Mouse (Mus musculus): ENCODE measurements at regions not wholly inside any gene's neighbourhood (a gene's known extent, or its start where the extent isn't known, plus 50 kb on each side); places are given as distances from the start of the nearest gene placed in this dataset.
"Not testable (repeated sequence)": the region's sequence is repeated elsewhere in the genome, so short reads cannot be mapped to it uniquely, and the experiment has no call there.

GRCm38 (mm10) chr8:37048912-37049692 is 55.7 kb downstream of the AI429214 start:
- DNase-seq (ENCODE audit: low read depth, low spot score): no peak

- DNase-seq (ENCODE audit: low read depth, low spot score): no peak
Measured at GRCm38 (mm10) chr8:37049969-37050683, 56.7 kb downstream of the AI429214 start.

GRCm38 (mm10) chr8:37050684-37051028 is 57.3 kb downstream of the AI429214 start:
- no peak for DNase-seq (ENCODE audit: low read depth, low spot score)

- no peak for DNase-seq (ENCODE audit: low read depth, low spot score)
Measured at GRCm38 (mm10) chr8:37056376-37056775, 63.0 kb downstream of the AI429214 start.

GRCm38 (mm10) chr8:37058390-37058789 is 65.0 kb downstream of the AI429214 start:
- no peak for DNase-seq (ENCODE audit: low read depth, low spot score)

- peak; percentile 81 for DNase-seq (ENCODE audit: low read depth, low spot score)
Measured at GRCm38 (mm10) chr8:37062012-37062944, 68.9 kb downstream of the AI429214 start.

GRCm38 (mm10) chr8:37063764-37064331 is 70.4 kb downstream of the AI429214 start:
- DNase-seq (ENCODE audit: low read depth, low spot score): peak; percentile 52

- DNase-seq (ENCODE audit: low read depth, low spot score): peak; percentile 60
Measured at GRCm38 (mm10) chr8:37072905-37073304, 79.5 kb downstream of the AI429214 start.

GRCm38 (mm10) chr8:37099727-37100126 is 106.3 kb downstream of the AI429214 start:
- peak; percentile 2 for DNase-seq (ENCODE audit: low read depth, low spot score)

GRCm38 (mm10) chr8:37112386-37112785 is 119.0 kb downstream of the AI429214 start:
- not testable (repeated sequence) for DNase-seq (ENCODE audit: low read depth, low spot score)

GRCm38 (mm10) chr8:37125834-37126233 is 132.4 kb downstream of the AI429214 start:
- no peak for DNase-seq (ENCODE audit: low read depth, low spot score)

GRCm38 (mm10) chr8:37129670-37130069 is 136.3 kb downstream of the AI429214 start:
- DNase-seq (ENCODE audit: low read depth, low spot score): no peak

GRCm38 (mm10) chr8:37131988-37132387 is 138.6 kb downstream of the AI429214 start:
- DNase-seq (ENCODE audit: low read depth, low spot score): peak; percentile 16

- DNase-seq (ENCODE audit: low read depth, low spot score): no peak
Measured at GRCm38 (mm10) chr8:37134192-37134964, 141.0 kb downstream of the AI429214 start.

GRCm38 (mm10) chr8:37150286-37150685 is 156.9 kb downstream of the AI429214 start:
- DNase-seq (ENCODE audit: low read depth, low spot score): no peak

- DNase-seq (ENCODE audit: low read depth, low spot score): no peak
Measured at GRCm38 (mm10) chr8:37154361-37154760, 161.0 kb downstream of the AI429214 start.

- DNase-seq (ENCODE audit: low read depth, low spot score): no peak
Measured at GRCm38 (mm10) chr8:37154946-37155345, 161.5 kb downstream of the AI429214 start.

- DNase-seq (ENCODE audit: low read depth, low spot score): peak; percentile 62
Measured at GRCm38 (mm10) chr8:37159481-37159880, 166.1 kb downstream of the AI429214 start.

GRCm38 (mm10) chr8:37196859-37197258 is 203.5 kb downstream of the AI429214 start:
- DNase-seq (ENCODE audit: low read depth, low spot score): no peak

GRCm38 (mm10) chr8:37215894-37216293 is 222.5 kb downstream of the AI429214 start:
- DNase-seq (ENCODE audit: low read depth, low spot score): no peak

- no peak for DNase-seq (ENCODE audit: low read depth, low spot score)
Measured at GRCm38 (mm10) chr8:37227091-37227490, 233.7 kb downstream of the AI429214 start.

All from R1 (cell line).